ENCODE assay signal across 9 mouse cellular contexts in the genomic region with DNA sequence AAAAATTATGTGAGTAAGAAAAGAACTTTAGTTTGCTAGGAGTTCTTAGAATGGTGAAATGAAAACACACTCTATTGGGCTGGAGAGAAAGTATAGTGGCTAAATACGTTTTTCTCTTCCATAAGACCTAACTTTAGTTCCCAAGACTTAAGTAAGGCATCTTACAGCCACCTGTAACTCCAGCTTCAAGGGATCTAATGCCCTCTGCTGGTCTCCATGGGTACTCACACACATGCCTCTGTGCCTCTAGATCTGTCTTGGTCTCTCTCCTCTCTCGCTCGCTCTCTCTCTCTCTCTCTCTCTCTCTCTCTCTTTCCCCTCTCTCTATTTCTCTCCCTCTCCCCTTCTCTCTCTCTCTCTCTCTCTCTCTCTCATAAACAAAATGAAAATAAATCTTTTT.
DNase-seq lines count a peak whose midpoint lies in the region; ATAC-seq and TF ChIP-seq lines count a peak whose summit lies in the region.
"Had no signal": no experiment of that assay in that cellular context is flagged by ENCODE, and none has a peak within 500 bp of the region (broad histone marks: within the 10 kb centered on the region; RNA-seq: fewer than 3 reads in every experiment).

No protein-coding gene starts in this region.

- peak; percentile 65 for ATAC-seq in granulocyte monocyte progenitor cell, adult 5-6 weeks (replicated peaks; ENCODE audit: poor library complexity, severe bottlenecking)

- intact Hi-C loops in left cerebral cortex, adult 2 months (cut with DNase I): loop anchor here (5.0 to 10.0 kb wide), 2 partner anchors 252 to 1244 kb away; no protein-coding TSS in a partner anchor
- intact Hi-C loops in left cerebral cortex, postnatal 25 days (cut with DNase I): loop anchor here (10.0 kb wide), 2 partner anchors 254 to 1244 kb away; no protein-coding TSS in a partner anchor

- in situ Hi-C loops in ES-E14 (cut with MboI; ENCODE audit: low sequenced_read_pairs in 2 of 2, unreplicated experiment in 2 of 2): no loop called here

- peak; percentile 12 for DNase-seq in adrenal gland, postnatal 10 days
- no peak for DNase-seq in adrenal gland, postnatal 25 days
- DNase-seq in left cerebral cortex, adult 2 months (ENCODE audit: extremely low spot score in 1 of 2, low spot score in 2 of 2): no peak
- no peak for DNase-seq in left cerebral cortex, postnatal 25 days (ENCODE audit: low spot score in 2 of 2)
- DNase-seq in ES-E14 (ENCODE audit: low read depth, low spot score): peak; percentile 24
- no peak for DNase-seq in B cell, adult 2 months
- DNase-seq in spleen, postnatal 10 days (ENCODE audit: low spot score in 2 of 2): no peak

- H3K4me1 ChIP-seq in ES-E14 (ENCODE audit: control insufficient read depth in 2 of 2, insufficient read depth in 2 of 2, low read length in 2 of 2, poor library complexity in 1 of 2): no peaks in the 10 kb centered on the region
- H3K4me1 ChIP-seq: limb, embryonic 15.5 days had no signal

- H3K9me3 ChIP-seq in ES-E14 (ENCODE audit: control insufficient read depth, insufficient read depth, low read depth, low read length): no peaks in the 10 kb centered on the region
- H3K9me3 ChIP-seq: limb, embryonic 15.5 days had no signal

- H3K9ac ChIP-seq in ES-E14 (ENCODE audit: insufficient read depth, low read depth, low read length, poor library complexity, severe bottlenecking): no peak overlapping the region
- H3K9ac ChIP-seq: limb, embryonic 15.5 days had no signal

- no peak overlapping the region for H3K27ac ChIP-seq in left cerebral cortex, adult 2 months
- H3K27ac ChIP-seq in ES-E14 (ENCODE audit: insufficient read depth, low read depth, low read length, poor library complexity, severe bottlenecking): no peak overlapping the region
- H3K27ac ChIP-seq: limb, embryonic 15.5 days had no signal

- no peaks in the 10 kb centered on the region for H3K36me3 ChIP-seq in ES-E14 (ENCODE audit: control insufficient read depth, insufficient read depth, low read length, poor library complexity, severe bottlenecking)
- H3K36me3 ChIP-seq: limb, embryonic 15.5 days had no signal

- no peak overlapping the region for H3K4me3 ChIP-seq in left cerebral cortex, adult 2 months
- no peak overlapping the region for H3K4me3 ChIP-seq in ES-E14 (ENCODE audit: insufficient read depth in 1 of 2, low read depth in 1 of 2, low read length in 2 of 2, poor library complexity in 1 of 2, severe bottlenecking in 1 of 2)
- H3K4me3 ChIP-seq: limb, embryonic 15.5 days had no signal

- TF ChIP-seq CTCF in left cerebral cortex, adult 2 months (IDR thresholded peaks at IDR 0.05): peak; percentile 49

TF ChIP-seq in ES-E14, 5 proteins besides CTCF, POLR2A, EP300 and RAD21:
- TF ChIP-seq HCFC1 (IDR thresholded peaks at IDR 0.05; ENCODE audit: borderline replicate concordance, insufficient read depth, low read length) (no peak), ZNF384 (IDR thresholded peaks at IDR 0.05; ENCODE audit: low read depth, low read length) (no peak), MAFK (IDR thresholded peaks at IDR 0.05; ENCODE audit: insufficient read depth, low read depth, low read length) (no peak), CHD2 (IDR thresholded peaks at IDR 0.05; ENCODE audit: low read depth, low read length) (no peak), ZC3H11A (IDR thresholded peaks at IDR 0.05; ENCODE audit: borderline replicate concordance, low read depth, low read length) (peak; percentile 45; the same call in 1 of the 2 replicates)
TF ChIP-seq in ES-E14: peak in this region for 1.

Comparison
In these comparisons a context has a peak if more than half of its experiments do, and no peak if none do; other contexts are left out.
1. DNase-seq: peak in adrenal gland, postnatal 10 days (single experiment) and ES-E14 (single experiment); none in adrenal gland, postnatal 25 days (single experiment), left cerebral cortex, adult 2 months (0 of 2), left cerebral cortex, postnatal 25 days (0 of 2), B cell, adult 2 months (0 of 2) and spleen, postnatal 10 days (0 of 2).